7 mouse cellular contexts compared by ENCODE assay signal in the genomic region with DNA sequence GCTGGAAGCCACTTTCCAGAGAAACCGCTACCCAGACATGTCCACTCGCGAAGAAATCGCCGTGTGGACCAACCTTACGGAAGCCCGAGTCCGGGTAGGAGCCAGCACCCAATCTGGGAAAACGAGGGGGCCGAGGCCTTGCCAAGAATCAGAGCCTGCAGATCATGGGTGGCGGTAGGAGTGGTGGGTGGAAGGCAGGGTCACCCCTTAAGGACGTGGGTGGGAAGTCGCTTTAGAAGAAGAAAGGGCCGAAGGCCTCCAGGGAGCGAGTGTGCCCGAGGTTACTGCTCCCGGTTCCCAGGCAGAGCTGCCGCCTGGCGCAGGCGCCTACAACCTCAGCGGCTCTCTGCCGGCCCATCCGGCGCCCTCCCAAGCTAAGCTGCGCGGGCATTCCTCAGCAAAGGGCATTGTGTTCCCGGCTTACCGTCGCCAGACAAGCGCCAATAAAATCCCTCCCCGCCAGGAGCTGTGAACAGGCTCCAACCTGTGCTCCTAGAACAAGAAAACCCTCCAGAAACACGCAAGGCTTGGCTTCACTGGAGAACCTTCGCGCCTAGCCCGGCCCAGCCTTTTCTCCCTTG. TPM values are rescaled to one million over a fixed set of nuclear protein-coding genes. Genes with fewer than 3 reads are reported as not detected.
DNase-seq lines count a peak whose midpoint lies in the region; ATAC-seq lines count a peak whose summit lies in the region.

No protein-coding gene starts in this region.

- H3K9me3 ChIP-seq in limb, embryonic 10.5 days (replicated peaks): no peaks in the 10 kb centered on the region
- H3K9me3 ChIP-seq in stomach, embryonic 14.5 days (ENCODE audit: control insufficient read depth, low read depth, low read length): no peaks in the 10 kb centered on the region

- peak; percentile 41 for DNase-seq in urinary bladder, adult 2 months (ENCODE audit: low spot score)
- DNase-seq in urinary bladder, postnatal 14 days (ENCODE audit: low spot score): no peak
- DNase-seq in gastrocnemius, postnatal 25 days: peak; percentile 43
- peak; percentile 82 for DNase-seq in limb, embryonic 10.5 days (ENCODE audit: low spot score)

- peaks cover 59% of the 10 kb centered on the region for H3K4me1 ChIP-seq in limb, embryonic 10.5 days
- H3K4me1 ChIP-seq in stomach, embryonic 14.5 days (ENCODE audit: control insufficient read depth, insufficient read depth, low read length): peaks cover 8% of the 10 kb centered on the region; the same call in 1 of the 2 replicates

- H3K27ac ChIP-seq in limb, embryonic 10.5 days: peak overlapping the region; percentile 59
- peak overlapping the region; percentile 27; the same call in 1 of the 2 replicates for H3K27ac ChIP-seq in stomach, embryonic 14.5 days (ENCODE audit: low read length)

- peak overlapping the region; percentile 61 for H3K4me3 ChIP-seq in limb, embryonic 10.5 days
- H3K4me3 ChIP-seq in stomach, embryonic 14.5 days (ENCODE audit: low read depth, low read length): peak overlapping the region; percentile 55

- no peak for ATAC-seq in stomach, embryonic 14.5 days (ENCODE audit: insufficient number of reproducible peaks, insufficient read depth, low FRiP score, low read depth)
- no peak for ATAC-seq in megakaryocyte, adult 5-6 weeks (ENCODE audit: poor library complexity, severe bottlenecking)
- no peak for ATAC-seq in monocyte, adult 5-6 weeks (replicated peaks; ENCODE audit: insufficient number of reproducible peaks, low FRiP score, low TSS enrichment, poor library complexity, severe bottlenecking)

- WGBS in limb, embryonic 10.5 days: under 1% methylated on average over 35 of the region's 35 CpGs
- 5% methylated on average over 35 of the region's 35 CpGs for WGBS in stomach, embryonic 14.5 days

- H3K27me3 ChIP-seq in limb, embryonic 10.5 days (ENCODE audit: low read depth, poor library complexity, severe bottlenecking): peaks cover 100% of the 10 kb centered on the region
- peaks cover 32% of the 10 kb centered on the region for H3K27me3 ChIP-seq in stomach, embryonic 14.5 days (ENCODE audit: control insufficient read depth, insufficient read depth, low read length)

- no peaks in the 10 kb centered on the region for H3K36me3 ChIP-seq in limb, embryonic 10.5 days
- H3K36me3 ChIP-seq in stomach, embryonic 14.5 days (ENCODE audit: control insufficient read depth, insufficient read depth, low read length): no peaks in the 10 kb centered on the region

- H3K9ac ChIP-seq in stomach, embryonic 14.5 days (replicated peaks; ENCODE audit: low read depth, low read length): peak overlapping the region; percentile 36

- peak overlapping the region; percentile 94 for H3K4me2 ChIP-seq in stomach, embryonic 14.5 days (replicated peaks; ENCODE audit: low read depth, low read length)

RNA-seq across cellular contexts. Expression of gene Pitx2, which starts 16.2 kb away (rescaled TPM):
- 60.8 and 75.0 TPM in 2 replicates for polyA plus RNA-seq in urinary bladder, adult 2 months (2012; rRNA removed)
- 10 to 100 TPM in 1 of 2 experiments, 1 to 10 TPM in 1; 5.2 to 24.5 TPM for total RNA-seq in gastrocnemius, postnatal 25 days (2021)
- 25.6 and 39.1 TPM in 2 replicates for polyA plus RNA-seq in limb, embryonic 10.5 days (2016; fragmentation: Nextera tagmentation; extraction: Ambion mirVana)
- 24.2 and 24.7 TPM in 2 replicates for polyA plus RNA-seq in stomach, embryonic 14.5 days (2014; fragmentation: Nextera tagmentation; extraction: Ambion mirVana)
- not detected in 2 replicates for total RNA-seq in megakaryocyte, adult 5-6 weeks (2015)
- total RNA-seq in megakaryocyte, adult 5-6 weeks (2017): not detected in 2 replicates
- total RNA-seq in monocyte, adult 5-6 weeks (2017): not detected in 3 replicates
